Mouse (Mus musculus) forebrain, embryonic 14.5 days (tissue): Measurements from ENCODE around the gene Tada2a. TPM values are rescaled to one million over a fixed set of nuclear protein-coding genes. Genes with fewer than 3 reads are reported as not detected.
A peak's percentile ranks its signal among the peaks of the same experiment; 100 is the strongest.

Experiments
- ATAC-seq: fragments of 200-750 bp; cut with Nextera tagmentation; 2 replicates; pipeline ENCODE4 v1.8.0; 2017; ENCODE audit warnings: mild to moderate bottlenecking, moderate library complexity
- DNase-seq: peaks from one replicate; pipeline ENCODE4 v3.0.0-alpha.2; 2015; ENCODE audit warnings: low spot score
- H3K27ac ChIP-seq: fragments of 300-500 bp; sonication (generic); 2 replicates; pipeline ENCODE4 v1.5.1; 2014; ENCODE audit warnings: low read depth, mild to moderate bottlenecking, control low read depth, low read length, moderate library complexity
- H3K27me3 ChIP-seq: fragments of 300-500 bp; sonication (generic); replicated peaks from 2 replicates; pipeline ENCODE4 v1.6.1; 2014; ENCODE audit warnings: low read length, control low read depth, mixed read lengths; ENCODE audit not compliant: control insufficient read depth, insufficient read depth
- H3K36me3 ChIP-seq: fragments of 300-500 bp; sonication (generic); 2 replicates; pipeline ENCODE4 v1.6.1; 2014; ENCODE audit warnings: low read length, control low read depth; ENCODE audit not compliant: control insufficient read depth, insufficient read depth
- H3K4me1 ChIP-seq: fragments of 300-500 bp; sonication (generic); 2 replicates; pipeline ENCODE4 v1.6.1; 2014; ENCODE audit warnings: antibody characterized with exemption, low read length, control low read depth; ENCODE audit not compliant: control insufficient read depth, insufficient read depth
- H3K4me2 ChIP-seq: fragments of 300-500 bp; sonication (generic); 2 replicates; pipeline ENCODE4 v1.6.1; 2014; ENCODE audit warnings: mild to moderate bottlenecking, control low read depth, low read length
- H3K4me3 ChIP-seq: fragments of 300-500 bp; sonication (generic); 2 replicates; pipeline ENCODE4 v1.5.1; 2014; ENCODE audit warnings: low read depth, low read length, control low read depth
- H3K9ac ChIP-seq: fragments of 300-500 bp; sonication (generic); 2 replicates; pipeline ENCODE4 v1.6.1; 2014; ENCODE audit warnings: mild to moderate bottlenecking, low read length, control low read depth, moderate library complexity
- H3K9me3 ChIP-seq: fragments of 300-500 bp; sonication (generic); replicated peaks from 2 replicates; pipeline ENCODE4 v1.6.1; 2016; ENCODE audit warnings: low read length, control low read depth, mixed read lengths; ENCODE audit not compliant: control insufficient read depth
- WGBS: fragments of 180-500 bp; shearing (Covaris S2); extraction: QIAGEN DNeasy Blood & Tissue Kit; methylation state at CpG from one replicate; pipeline ENCODE4 v1.1.7; 2014; 5-methylcytosine and 5-hydroxymethylcytosine counted together
- polyA plus RNA-seq: library from polyadenylated mRNA; unstranded; fragments of >200 nt; fragmentation: Nextera tagmentation; extraction: Ambion mirVana; gene quantifications from 2 replicates; pipeline ENCODE4 v1.2.1, GENCODE M21; 2014

Gene Tada2a
- polyA plus RNA-seq, 1 experiment from 2014 or later, result 34.1 TPM

GRCm38 (mm10) chr11:84044988-84045387 lies 84.4 kb downstream of the Tada2a start:
- Histone ChIP-seq H3K4me3 (no peak overlapping the region), H3K27ac (no peak overlapping the region), H3K4me2 (no peak overlapping the region), H3K36me3 (peaks cover 18% of the 10 kb centered on the region), H3K4me1 (peaks cover 41% of the 10 kb centered on the region), H3K9me3 (no peaks in the 10 kb centered on the region), H3K27me3 (no peaks in the 10 kb centered on the region), H3K9ac (no peak overlapping the region)
- DNase-seq, result no peak
- ATAC-seq, result no peak
- 25% methylated on average over 1 of the region's 1 CpGs for WGBS

- Histone ChIP-seq H3K4me2 (peak overlapping the region; percentile 18; the same call in 1 of the 2 replicates), H3K4me3 (no peak overlapping the region), H3K27me3 (no peaks in the 10 kb centered on the region), H3K9ac (peak overlapping the region; percentile 0; the same call in 1 of the 2 replicates), H3K36me3 (peaks cover 37% of the 10 kb centered on the region), H3K27ac (peak overlapping the region; percentile 89), H3K9me3 (no peaks in the 10 kb centered on the region), H3K4me1 (peaks cover 31% of the 10 kb centered on the region)
- ATAC-seq (peak; percentile 92), DNase-seq (peak; percentile 97)
- whole genome bisulfite sequencing, result 11% methylated on average over 14 of the region's 14 CpGs
Measured at GRCm38 (mm10) chr11:84042808-84043762, 86.3 kb downstream of the Tada2a start.

GRCm38 (mm10) chr11:84040621-84041020 lies 88.8 kb downstream of the Tada2a start:
- no peaks in the 10 kb centered on the region for H3K27me3 ChIP-seq
- H3K4me2 ChIP-seq, result no peak overlapping the region
- no peaks in the 10 kb centered on the region for H3K9me3 ChIP-seq
- no peak overlapping the region for H3K9ac ChIP-seq
- ATAC-seq (no peak), DNase-seq (peak; percentile 12)
- no peak overlapping the region for H3K4me3 ChIP-seq
- peaks cover 27% of the 10 kb centered on the region for H3K4me1 ChIP-seq
- no peak overlapping the region for H3K27ac ChIP-seq
- H3K36me3 ChIP-seq, result peaks cover 49% of the 10 kb centered on the region
- 58% methylated on average over 6 of the region's 6 CpGs for WGBS

GRCm38 (mm10) chr11:84033671-84034070 lies 95.7 kb downstream of the Tada2a start:
- Histone ChIP-seq H3K4me1 (no peaks in the 10 kb centered on the region), H3K27me3 (no peaks in the 10 kb centered on the region), H3K9ac (no peak overlapping the region), H3K4me3 (no peak overlapping the region), H3K36me3 (peaks cover 66% of the 10 kb centered on the region), H3K27ac (no peak overlapping the region), H3K4me2 (no peak overlapping the region), H3K9me3 (no peaks in the 10 kb centered on the region)
- no peak for DNase-seq
- WGBS, result 92% methylated on average over 5 of the region's 5 CpGs
- no peak for ATAC-seq

GRCm38 (mm10) chr11:84032559-84032958 lies 96.8 kb downstream of the Tada2a start:
- Histone ChIP-seq H3K4me1 (no peaks in the 10 kb centered on the region), H3K27ac (no peak overlapping the region), H3K27me3 (no peaks in the 10 kb centered on the region), H3K9me3 (no peaks in the 10 kb centered on the region), H3K4me2 (no peak overlapping the region), H3K36me3 (peaks cover 70% of the 10 kb centered on the region), H3K4me3 (no peak overlapping the region), H3K9ac (no peak overlapping the region)
- 92% methylated on average over 5 of the region's 5 CpGs for WGBS
- ATAC-seq (no peak), DNase-seq (no peak)

GRCm38 (mm10) chr11:84031971-84032370 lies 97.4 kb downstream of the Tada2a start:
- peaks cover 75% of the 10 kb centered on the region for H3K36me3 ChIP-seq
- H3K4me2 ChIP-seq, result no peak overlapping the region
- WGBS, result 52% methylated on average over 9 of the region's 9 CpGs
- no peaks in the 10 kb centered on the region for H3K4me1 ChIP-seq
- no peak for ATAC-seq
- DNase-seq, result no peak
- H3K9me3 ChIP-seq, result no peaks in the 10 kb centered on the region
- H3K4me3 ChIP-seq, result no peak overlapping the region
- no peak overlapping the region for H3K27ac ChIP-seq
- no peak overlapping the region for H3K9ac ChIP-seq
- H3K27me3 ChIP-seq, result no peaks in the 10 kb centered on the region

Other genes with a start within 250 kb of the Tada2a start
- 32.6 and 33.7 TPM in 2 replicates for gene Ddx52, start 187.5 kb downstream of the Tada2a start, polyA plus RNA-seq
- 24.3 and 28.7 TPM in 2 replicates for gene Synrg, start 165.2 kb downstream of the Tada2a start, polyA plus RNA-seq
- gene Dusp14, start 60.3 kb downstream of the Tada2a start, polyA plus RNA-seq, result 33.3 and 45.7 TPM in 2 replicates
- gene Acaca, start 72 bp upstream of the Tada2a start, polyA plus RNA-seq, result 24.3 and 32.1 TPM in 2 replicates
- gene Gm11437, start 37.9 kb upstream of the Tada2a start, polyA plus RNA-seq, result not detected in 2 replicates